Mouse (Mus musculus): ENCODE results near the gene Myo1g. TPM values are rescaled to one million over a fixed set of nuclear protein-coding genes. Genes with fewer than 3 reads are reported as not detected.
A peak's percentile ranks its signal among the peaks of the same experiment; 100 is the strongest.
"Not testable (repeated sequence)": the region's sequence is repeated elsewhere in the genome, so short reads cannot be mapped to it uniquely, and the experiment has no call there.

Myo1g gene
- polyA plus RNA-seq, 1 experiment from 2014 or later = 1.0 TPM

DNA sequence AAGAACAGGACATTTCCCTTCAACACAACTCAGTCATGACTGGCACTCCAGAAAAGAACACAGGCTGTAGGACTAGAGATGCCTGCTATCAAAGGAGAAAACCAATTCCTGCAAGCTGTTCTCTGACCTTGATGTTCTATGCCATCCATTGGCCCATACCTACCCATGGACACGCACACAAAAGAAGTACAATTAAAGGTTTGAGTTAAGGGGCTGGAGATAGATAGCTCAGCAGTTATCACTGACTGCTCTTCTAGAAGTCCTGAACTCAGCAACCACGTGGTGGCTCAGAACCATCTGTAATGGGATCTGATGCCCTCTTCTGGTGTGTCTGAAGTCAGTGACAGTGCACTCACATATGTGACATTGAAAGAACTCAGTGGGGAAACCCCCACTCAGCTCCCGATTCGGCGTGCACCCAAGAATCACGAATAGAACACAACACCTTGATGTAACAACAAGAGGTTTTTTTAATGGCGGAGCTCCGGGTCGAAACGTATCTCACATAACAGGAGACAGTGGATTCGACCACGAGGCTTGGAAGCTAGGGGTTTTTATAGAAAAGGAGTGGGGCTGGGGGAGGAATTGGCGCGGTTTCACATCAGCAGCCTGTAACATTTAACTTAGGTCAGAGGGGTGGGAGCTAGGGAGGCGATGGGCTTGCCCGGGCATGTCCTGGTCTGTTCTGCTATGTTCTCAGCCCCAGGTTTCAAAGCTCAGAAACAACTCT lies 5.9 kb upstream of the Myo1g start:
- 77% methylated on average over 12 of the region's 16 CpGs for WGBS
- not testable (repeated sequence) for DNase-seq (ENCODE audit: extremely low spot score, low spot score); H3K27me3 ChIP-seq (ENCODE audit: poor library complexity, severe bottlenecking); H3K9me3 ChIP-seq
- Histone ChIP-seq H3K27ac (peak overlapping the region; percentile 93), H3K4me3 (peak overlapping the region; percentile 73), H3K36me3 (replicated peaks) (peaks cover 46% of the 10 kb centered on the region), H3K4me1 (peaks cover 33% of the 10 kb centered on the region)

GRCm38 (mm10) chr11:6525241-6525640 lies 4.5 kb upstream of the Myo1g start:
- Histone ChIP-seq H3K36me3 (replicated peaks) (peaks cover 46% of the 10 kb centered on the region), H3K4me1 (peaks cover 33% of the 10 kb centered on the region), H3K9me3 (no peaks in the 10 kb centered on the region), H3K27ac (no peak overlapping the region), H3K4me3 (no peak overlapping the region), H3K27me3 (ENCODE audit: poor library complexity, severe bottlenecking) (no peaks in the 10 kb centered on the region)
- DNase-seq (ENCODE audit: extremely low spot score, low spot score) = no peak
- 83% methylated on average over 1 of the region's 1 CpGs for WGBS

DNA sequence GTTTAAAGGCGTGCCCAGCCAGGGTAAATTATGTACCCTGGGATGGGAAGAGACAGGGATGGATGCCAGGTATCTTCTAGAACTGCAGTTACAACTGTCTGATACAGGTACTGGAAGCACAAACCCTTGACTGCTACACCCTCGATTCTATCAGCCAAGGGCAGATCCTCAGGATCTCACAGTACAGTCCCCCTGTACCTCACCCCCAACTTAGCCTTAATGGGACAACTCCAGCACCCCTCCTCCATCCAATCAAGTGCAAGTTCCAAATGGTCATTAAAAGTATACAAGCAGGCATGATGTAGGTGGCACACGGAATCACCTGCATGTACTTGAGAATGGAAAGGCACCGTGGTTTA lies 4.1 kb upstream of the Myo1g start:
- Histone ChIP-seq H3K4me3 (no peak overlapping the region), H3K36me3 (replicated peaks) (peaks cover 46% of the 10 kb centered on the region), H3K4me1 (peaks cover 33% of the 10 kb centered on the region), H3K9me3 (no peaks in the 10 kb centered on the region), H3K27me3 (ENCODE audit: poor library complexity, severe bottlenecking) (no peaks in the 10 kb centered on the region), H3K27ac (no peak overlapping the region)
- DNase-seq (ENCODE audit: extremely low spot score, low spot score) = no peak
- 90% methylated on average over 4 of the region's 4 CpGs for WGBS

GRCm38 (mm10) chr11:6524165-6524879 lies 3.6 kb upstream of the Myo1g start:
- no peaks in the 10 kb centered on the region for H3K9me3 ChIP-seq
- H3K36me3 ChIP-seq (replicated peaks) = peaks cover 46% of the 10 kb centered on the region
- 92% methylated on average over 8 of the region's 8 CpGs for WGBS
- peaks cover 33% of the 10 kb centered on the region for H3K4me1 ChIP-seq
- DNase-seq (ENCODE audit: extremely low spot score, low spot score) = no peak
- H3K27me3 ChIP-seq (ENCODE audit: poor library complexity, severe bottlenecking) = no peaks in the 10 kb centered on the region
- no peak overlapping the region for H3K27ac ChIP-seq
- no peak overlapping the region for H3K4me3 ChIP-seq

DNA sequence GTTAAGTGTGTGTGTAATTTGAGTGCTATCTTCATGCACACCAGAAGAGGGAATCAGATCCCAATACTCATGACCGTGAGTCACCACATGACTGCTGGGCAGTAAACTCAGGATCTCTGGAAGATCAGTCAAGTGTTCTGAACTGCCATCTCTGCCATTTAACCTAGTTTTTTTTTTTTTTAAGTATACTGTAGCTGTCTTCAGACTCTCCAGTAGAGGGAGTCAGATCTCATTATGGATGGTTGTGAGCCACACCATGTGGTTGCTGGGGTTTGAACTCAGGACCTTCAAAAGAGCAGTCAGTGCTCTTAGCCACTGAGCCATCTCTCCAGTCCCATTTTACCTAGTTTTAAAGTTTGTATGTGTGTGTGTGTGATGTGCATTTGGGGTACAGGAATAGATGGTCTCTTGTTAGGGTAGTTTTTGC lies 2.9 kb upstream of the Myo1g start:
- WGBS = 51% methylated on average over 1 of the region's 1 CpGs
- peaks cover 31% of the 10 kb centered on the region for H3K4me1 ChIP-seq
- no peak overlapping the region for H3K4me3 ChIP-seq
- H3K27ac ChIP-seq = no peak overlapping the region
- no peaks in the 10 kb centered on the region for H3K27me3 ChIP-seq (ENCODE audit: poor library complexity, severe bottlenecking)
- H3K36me3 ChIP-seq (replicated peaks) = peaks cover 46% of the 10 kb centered on the region
- DNase-seq (ENCODE audit: extremely low spot score, low spot score) = no peak
- no peaks in the 10 kb centered on the region for H3K9me3 ChIP-seq

GRCm38 (mm10) chr11:6522782-6523525 lies 2.2 kb upstream of the Myo1g start:
- Histone ChIP-seq H3K9me3 (no peaks in the 10 kb centered on the region), H3K27ac (no peak overlapping the region), H3K36me3 (replicated peaks) (peaks cover 46% of the 10 kb centered on the region), H3K4me3 (no peak overlapping the region), H3K4me1 (peaks cover 28% of the 10 kb centered on the region), H3K27me3 (ENCODE audit: poor library complexity, severe bottlenecking) (no peaks in the 10 kb centered on the region)
- no peak for DNase-seq (ENCODE audit: extremely low spot score, low spot score)
- 78% methylated on average over 9 of the region's 9 CpGs for WGBS

DNA sequence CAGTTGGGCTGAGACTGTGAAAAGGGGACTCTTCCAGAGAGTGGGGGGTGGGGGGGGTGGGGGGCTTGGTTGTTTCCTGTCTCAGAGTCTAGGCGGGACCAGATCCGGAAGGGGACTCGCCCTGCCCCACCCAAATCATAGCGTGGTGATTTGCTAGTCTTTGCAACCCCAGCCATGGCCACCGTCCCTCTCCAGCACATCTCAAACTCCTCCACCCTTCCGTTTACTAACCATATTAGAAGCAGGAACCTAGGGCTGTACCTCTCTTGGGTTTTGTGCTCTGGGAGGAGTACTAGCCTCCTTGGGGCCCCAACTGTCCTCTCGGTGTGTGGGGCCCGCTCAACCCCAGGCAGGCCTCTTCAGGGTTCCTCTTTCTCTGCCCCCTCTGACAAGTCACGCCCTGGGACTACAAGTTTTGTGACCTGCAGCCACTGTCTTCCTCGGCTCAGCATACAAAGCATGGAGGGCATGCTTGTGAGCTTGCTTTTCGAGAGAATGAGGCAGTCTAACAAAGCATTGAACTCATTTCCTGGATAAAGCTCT lies 1.2 kb downstream of the Myo1g start:
- no peak overlapping the region for H3K4me3 ChIP-seq
- no peaks in the 10 kb centered on the region for H3K27me3 ChIP-seq (ENCODE audit: poor library complexity, severe bottlenecking)
- H3K9me3 ChIP-seq = no peaks in the 10 kb centered on the region
- peaks cover 4% of the 10 kb centered on the region; the same call in 1 of the 2 replicates for H3K4me1 ChIP-seq
- H3K27ac ChIP-seq = no peak overlapping the region
- no peak for DNase-seq (ENCODE audit: extremely low spot score, low spot score)
- peaks cover 15% of the 10 kb centered on the region for H3K36me3 ChIP-seq (replicated peaks)
- WGBS = 82% methylated on average over 11 of the region's 11 CpGs

- Histone ChIP-seq H3K27ac (no peak overlapping the region), H3K36me3 (replicated peaks) (no peaks in the 10 kb centered on the region), H3K4me3 (no peak overlapping the region), H3K9me3 (no peaks in the 10 kb centered on the region), H3K27me3 (ENCODE audit: poor library complexity, severe bottlenecking) (no peaks in the 10 kb centered on the region), H3K4me1 (peaks cover 4% of the 10 kb centered on the region; the same call in 1 of the 2 replicates)
- DNase-seq (ENCODE audit: extremely low spot score, low spot score) = no peak
- 52% methylated on average over 7 of the region's 7 CpGs for WGBS
These were observed 5.9 kb downstream of the Myo1g start for GRCm38 (mm10) chr11:6514837-6515236.

- H3K36me3 ChIP-seq (replicated peaks) = no peaks in the 10 kb centered on the region
- H3K4me3 ChIP-seq = no peak overlapping the region
- H3K27ac ChIP-seq = no peak overlapping the region
- no peak for DNase-seq (ENCODE audit: extremely low spot score, low spot score)
- WGBS = 56% methylated on average over 1 of the region's 1 CpGs
- H3K9me3 ChIP-seq = no peaks in the 10 kb centered on the region
- no peaks in the 10 kb centered on the region for H3K4me1 ChIP-seq
- H3K27me3 ChIP-seq (ENCODE audit: poor library complexity, severe bottlenecking) = no peaks in the 10 kb centered on the region
These were observed 12.4 kb downstream of the Myo1g start for GRCm38 (mm10) chr11:6508269-6508876.

DNA sequence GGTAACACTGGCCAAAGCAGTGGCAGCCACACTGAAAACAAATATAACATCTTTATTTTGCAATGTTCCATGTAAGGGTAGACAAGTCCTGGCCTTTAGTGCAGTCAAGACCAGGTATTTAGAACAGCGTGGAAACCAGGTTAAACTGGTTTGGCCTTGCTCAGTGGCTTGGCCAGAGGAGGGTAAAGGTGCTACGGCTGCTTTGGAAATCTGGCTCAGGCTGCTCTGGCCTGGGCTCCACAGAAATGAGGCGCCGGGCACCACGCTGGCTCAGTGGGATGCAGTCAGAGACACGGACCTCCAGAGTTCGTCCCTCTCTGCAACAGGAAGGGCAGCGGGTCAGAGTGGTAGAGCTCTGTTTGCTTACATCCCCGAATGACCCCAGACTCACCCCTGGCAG lies 14.2 kb downstream of the Myo1g start:
- Histone ChIP-seq H3K36me3 (replicated peaks) (no peaks in the 10 kb centered on the region), H3K27me3 (ENCODE audit: poor library complexity, severe bottlenecking) (no peaks in the 10 kb centered on the region), H3K4me3 (no peak overlapping the region), H3K9me3 (0 out of 2 replicates have a peak, but pooled peaks cover under 1% of the 10 kb centered on the region), H3K27ac (no peak overlapping the region), H3K4me1 (no peaks in the 10 kb centered on the region)
- WGBS = 88% methylated on average over 9 of the region's 9 CpGs
- DNase-seq (ENCODE audit: extremely low spot score, low spot score) = no peak

DNA sequence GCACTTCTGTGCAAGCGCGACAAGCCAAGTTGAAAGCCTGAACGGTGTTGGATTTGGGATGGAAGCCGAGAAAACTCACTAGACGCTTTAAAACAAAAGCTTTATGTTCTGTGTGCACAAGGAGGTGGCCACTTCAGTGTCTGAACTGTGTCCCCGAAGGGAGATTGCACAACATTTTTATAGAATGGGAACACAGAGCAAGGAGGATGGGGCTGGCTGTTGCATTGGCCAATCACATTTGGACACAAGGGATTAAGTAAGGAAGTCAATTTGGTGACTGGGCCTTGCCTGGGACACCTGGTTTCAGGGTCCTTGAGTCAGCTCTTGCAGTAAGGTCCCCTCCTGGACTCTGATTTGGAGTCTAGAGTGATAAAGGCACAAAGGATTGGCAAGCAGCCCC lies 16.1 kb downstream of the Myo1g start:
- WGBS = 82% methylated on average over 6 of the region's 6 CpGs
- Histone ChIP-seq H3K27me3 (ENCODE audit: poor library complexity, severe bottlenecking) (no peaks in the 10 kb centered on the region), H3K4me3 (no peak overlapping the region), H3K36me3 (replicated peaks) (no peaks in the 10 kb centered on the region), H3K9me3 (0 out of 2 replicates have a peak, but pooled peaks cover 4% of the 10 kb centered on the region), H3K27ac (no peak overlapping the region), H3K4me1 (no peaks in the 10 kb centered on the region)
- no peak for DNase-seq (ENCODE audit: extremely low spot score, low spot score)

DNA sequence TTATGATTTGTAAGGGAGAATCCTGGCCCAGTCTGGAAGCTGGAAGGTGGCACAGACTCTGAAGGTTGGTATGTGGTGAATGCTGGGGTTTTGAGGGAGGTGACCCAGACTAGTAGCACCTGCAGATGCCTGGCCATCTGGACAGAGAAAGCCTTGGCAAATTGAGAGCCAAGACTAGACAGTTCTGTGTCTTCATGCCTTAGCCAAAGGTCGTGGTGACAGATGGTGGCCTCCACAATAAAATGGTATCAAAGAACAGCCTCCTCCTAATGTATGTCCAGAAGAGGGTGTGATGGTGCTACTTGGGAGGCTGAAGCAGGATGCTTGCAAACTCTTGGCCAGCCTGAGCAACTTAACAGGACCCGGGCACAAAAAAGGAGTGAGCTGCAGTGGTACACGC lies 16.5 kb downstream of the Myo1g start:
- H3K4me3 ChIP-seq = no peak overlapping the region
- H3K9me3 ChIP-seq = 0 out of 2 replicates have a peak, but pooled peaks cover 4% of the 10 kb centered on the region
- 77% methylated on average over 3 of the region's 3 CpGs for WGBS
- no peak for DNase-seq (ENCODE audit: extremely low spot score, low spot score)
- H3K27me3 ChIP-seq (ENCODE audit: poor library complexity, severe bottlenecking) = no peaks in the 10 kb centered on the region
- no peaks in the 10 kb centered on the region for H3K4me1 ChIP-seq
- H3K36me3 ChIP-seq (replicated peaks) = no peaks in the 10 kb centered on the region
- no peak overlapping the region for H3K27ac ChIP-seq

Data from forebrain, embryonic 10.5 days (tissue).